Mouse (Mus musculus) intestine, embryonic 14.5 days (tissue): ENCODE results near the gene Olfr1357. TPM values are rescaled to one million over a fixed set of nuclear protein-coding genes. Genes with fewer than 3 reads are reported as not detected.

Source experiments
- ATAC-seq: fragments of 200-750 bp; cut with Nextera tagmentation; replicated peaks from 2 replicates; pipeline ENCODE4 v1.8.0; 2017; ENCODE audit warnings: low read depth, moderate number of reproducible peaks, moderate TSS enrichment, moderate library complexity; ENCODE audit not compliant: low FRiP score, low TSS enrichment
- DNase-seq: peaks from one replicate; pipeline ENCODE4 v3.0.0-alpha.2; 2018; ENCODE audit warnings: low spot score
- H3K27ac ChIP-seq: fragments of 300-500 bp; sonication (generic); 2 replicates; pipeline ENCODE4 v1.5.1; 2014; ENCODE audit warnings: low read depth, mild to moderate bottlenecking, control low read depth
- H3K27me3 ChIP-seq: fragments of 300-500 bp; sonication (generic); replicated peaks from 2 replicates; pipeline ENCODE4 v1.6.1; 2014; ENCODE audit warnings: low read length, control low read depth; ENCODE audit not compliant: control insufficient read depth, insufficient read depth
- H3K36me3 ChIP-seq: fragments of 300-500 bp; sonication (generic); 2 replicates; pipeline ENCODE4 v1.6.1; 2014; ENCODE audit warnings: low read length, control low read depth; ENCODE audit not compliant: control insufficient read depth, insufficient read depth
- H3K4me1 ChIP-seq: fragments of 300-500 bp; sonication (generic); replicated peaks from 2 replicates; pipeline ENCODE4 v1.6.1; 2014; ENCODE audit warnings: low read length, control low read depth, mixed read lengths; ENCODE audit not compliant: control insufficient read depth, insufficient read depth
- H3K4me2 ChIP-seq: fragments of 300-500 bp; sonication (generic); 2 replicates; pipeline ENCODE4 v1.6.1; 2014; ENCODE audit warnings: low read length
- H3K4me3 ChIP-seq: fragments of 300-500 bp; sonication (generic); 2 replicates; pipeline ENCODE4 v1.5.1; 2014; ENCODE audit warnings: low read depth, low read length, control low read depth, mixed read lengths
- H3K9ac ChIP-seq: fragments of 300-500 bp; sonication (generic); 2 replicates; pipeline ENCODE4 v1.6.1; 2014; ENCODE audit warnings: mild to moderate bottlenecking, low read length
- H3K9me3 ChIP-seq: fragments of 300-500 bp; sonication (generic); 2 replicates; pipeline ENCODE4 v1.6.1; 2016; ENCODE audit warnings: low read length, control low read depth; ENCODE audit not compliant: control insufficient read depth
- WGBS: fragments of 180-500 bp; shearing (Covaris S2); extraction: QIAGEN DNeasy Blood & Tissue Kit; methylation state at CpG from one replicate; pipeline ENCODE4 v1.1.7; 2014; 5-methylcytosine and 5-hydroxymethylcytosine counted together
- polyA plus RNA-seq: library from polyadenylated mRNA; unstranded; fragments of >200 nt; fragmentation: Nextera tagmentation; extraction: Ambion mirVana; gene quantifications from 2 replicates; pipeline ENCODE4 v1.2.1, GENCODE M21; 2014

Gene Olfr1357
- polyA plus RNA-seq, 1 experiment from 2014 or later: not detected

DNA sequence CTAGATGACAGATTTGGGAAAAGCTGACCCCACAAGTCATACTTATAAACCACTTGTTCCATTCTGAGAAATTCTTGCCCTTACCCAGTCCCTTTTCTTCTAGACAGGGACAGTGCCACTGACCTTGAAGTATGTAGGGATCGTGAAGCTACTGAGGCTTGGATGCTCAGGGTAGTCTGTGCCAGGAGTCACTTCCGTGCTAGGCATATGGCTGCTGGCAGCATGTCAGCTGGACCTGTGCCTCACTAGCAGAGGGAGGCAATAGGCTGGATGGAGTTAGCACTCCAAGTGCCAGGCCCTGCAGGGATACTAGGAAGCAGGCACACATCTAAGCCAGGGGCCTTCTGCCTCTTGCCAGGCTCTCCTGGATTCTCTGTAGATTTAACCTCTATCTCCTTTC is 42.2 kb downstream of the Olfr1357 start:
- ATAC-seq: no peak
- H3K9ac ChIP-seq: no peak overlapping the region; the same call in 1 of the 2 replicates

DNA sequence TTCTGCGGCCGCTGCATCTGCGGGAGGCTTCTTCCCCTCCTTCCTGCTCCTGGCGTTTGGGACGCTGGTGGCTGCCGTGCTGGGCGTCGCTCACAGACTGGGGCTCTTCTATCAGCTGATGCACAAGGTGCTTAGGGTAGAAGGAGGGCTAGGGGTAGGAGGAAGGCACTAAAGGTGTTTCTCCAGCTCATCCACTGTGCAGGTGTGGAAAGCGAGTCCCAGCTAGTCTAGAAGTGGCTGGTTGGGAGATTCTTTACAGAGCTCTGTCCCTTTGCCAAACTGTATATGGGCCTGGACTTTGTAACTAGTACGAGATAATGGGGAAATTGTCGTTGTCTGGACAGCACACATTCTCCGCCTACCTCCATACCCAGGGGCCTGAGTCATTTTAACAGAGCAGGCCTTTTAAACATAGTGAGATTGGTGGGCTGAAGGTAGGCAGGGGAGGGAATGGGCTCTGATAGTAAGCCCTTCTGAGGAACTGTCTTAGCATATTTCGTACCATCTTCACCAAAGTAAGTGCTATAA is 42.7 kb downstream of the Olfr1357 start:
- Histone ChIP-seq H3K36me3 (peaks cover 32% of the 10 kb centered on the region), H3K4me2 (peak overlapping the region; percentile 56), H3K9ac (peak overlapping the region; percentile 63), H3K27me3 (no peaks in the 10 kb centered on the region), H3K27ac (peak overlapping the region; percentile 96), H3K4me3 (peak overlapping the region; percentile 54), H3K4me1 (peaks cover 7% of the 10 kb centered on the region), H3K9me3 (no peaks in the 10 kb centered on the region)
- WGBS: 9% methylated on average over 13 of the region's 13 CpGs
- no peak for DNase-seq
- ATAC-seq: peak; percentile 53; the same call in 1 of the 2 replicates

More for the DNA sequence above, 42.2 kb downstream of the Olfr1357 start:
- no peak for DNase-seq
- WGBS: 74% methylated on average over 2 of the region's 2 CpGs
- H3K27ac ChIP-seq: peak overlapping the region; percentile 96; the same call in 1 of the 2 replicates
- peaks cover 38% of the 10 kb centered on the region for H3K36me3 ChIP-seq
- H3K4me2 ChIP-seq: peak overlapping the region; percentile 56
- H3K9me3 ChIP-seq: no peaks in the 10 kb centered on the region
- H3K27me3 ChIP-seq: no peaks in the 10 kb centered on the region
- H3K4me3 ChIP-seq: peak overlapping the region; percentile 54
- H3K4me1 ChIP-seq: peaks cover 7% of the 10 kb centered on the region

DNA sequence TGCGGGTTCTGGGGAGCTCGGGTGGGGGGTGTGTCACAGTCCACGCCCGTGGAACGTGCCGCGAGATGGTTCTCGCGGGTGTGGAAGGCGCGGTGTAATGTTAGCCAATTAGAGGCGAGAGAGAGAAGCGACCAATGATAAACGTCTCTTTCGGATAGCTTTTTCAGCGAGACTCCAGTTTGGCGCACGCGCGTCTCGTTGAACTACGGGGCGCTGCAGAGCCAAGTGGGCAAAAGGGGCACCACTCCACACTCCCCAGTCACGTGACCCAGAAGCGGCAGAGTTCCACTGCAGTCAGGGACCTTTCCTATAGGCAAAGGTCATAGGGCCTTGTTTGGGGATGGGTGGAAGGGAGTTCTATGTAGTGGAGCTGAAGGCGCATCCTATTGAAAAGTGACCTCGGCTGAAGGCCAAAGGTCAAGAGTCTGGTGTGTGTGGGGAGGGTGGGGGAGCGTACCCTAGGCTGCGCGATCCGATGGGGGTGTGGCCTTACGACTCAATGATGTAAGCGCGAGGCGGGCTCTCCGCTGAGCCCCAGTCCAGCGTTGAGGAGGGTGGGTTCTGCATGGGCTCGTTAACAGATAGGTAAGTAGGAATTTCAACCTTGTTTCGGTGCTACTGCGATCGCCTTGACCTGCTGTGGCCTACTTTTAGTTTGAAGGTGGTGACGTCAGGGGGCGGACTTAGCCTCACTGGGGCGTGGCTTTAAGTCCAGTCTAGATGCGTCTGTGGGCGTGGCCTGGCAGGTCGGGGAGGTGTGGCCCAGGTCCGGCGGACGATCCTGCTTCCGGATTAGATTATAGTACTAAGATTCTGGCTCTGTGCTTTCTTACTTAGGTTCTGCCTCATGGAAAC is 43.4 kb downstream of the Olfr1357 start, which contains the start of gene Ilvbl:
Ilvbl (plus strand) TSS at position 97 of the 855 bp plus-strand sequence.
- Histone ChIP-seq H3K27ac (peak within 1 kb of the TSS; percentile 96), H3K4me2 (peak within 1 kb of the TSS; percentile 56), H3K27me3 (no peaks in the 10 kb centered on the region), H3K9ac (peak within 1 kb of the TSS; percentile 63), H3K36me3 (peaks cover 29% of the 10 kb centered on the region), H3K4me1 (peaks cover 7% of the 10 kb centered on the region), H3K4me3 (peak within 1 kb of the TSS; percentile 54), H3K9me3 (no peaks in the 10 kb centered on the region)
- peak; percentile 97 for DNase-seq
- under 1% methylated on average over 51 of the region's 51 CpGs for WGBS
- peak; percentile 93 for ATAC-seq

GRCm38 (mm10) chr10:78573226-78573625 is 44.6 kb downstream of the Olfr1357 start:
- H3K9ac ChIP-seq: no peak overlapping the region
- no peak for ATAC-seq
- no peaks in the 10 kb centered on the region for H3K27me3 ChIP-seq
- peaks cover 7% of the 10 kb centered on the region for H3K4me1 ChIP-seq
- no peak overlapping the region for H3K4me2 ChIP-seq
- 77% methylated on average over 3 of the region's 3 CpGs for WGBS
- H3K4me3 ChIP-seq: no peak overlapping the region
- DNase-seq: no peak
- peaks cover 17% of the 10 kb centered on the region for H3K36me3 ChIP-seq
- H3K9me3 ChIP-seq: no peaks in the 10 kb centered on the region
- no peak overlapping the region for H3K27ac ChIP-seq

GRCm38 (mm10) chr10:78570897-78571296 is 47.0 kb downstream of the Olfr1357 start:
- no peak for DNase-seq

DNA sequence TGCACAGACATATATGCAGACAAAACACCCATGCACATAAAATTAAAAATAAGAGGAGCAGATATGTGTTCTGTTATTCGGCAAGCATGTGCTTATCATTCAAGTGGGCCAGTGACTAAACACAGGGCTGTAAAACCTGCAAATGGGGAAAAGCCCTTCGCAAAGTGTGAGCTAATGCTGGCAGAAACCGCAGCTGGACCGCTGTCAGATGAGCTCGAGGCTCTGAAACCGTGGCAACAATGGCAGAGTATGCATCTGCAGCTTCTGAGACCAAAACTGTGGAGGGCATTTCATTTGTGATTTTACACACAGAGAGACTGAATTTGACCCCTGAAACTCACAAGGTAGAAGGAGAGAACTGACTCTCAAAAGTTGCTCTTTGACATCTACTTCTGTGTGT is 47.5 kb downstream of the Olfr1357 start:
- H3K27ac ChIP-seq: no peak overlapping the region
- no peak overlapping the region for H3K4me3 ChIP-seq
- H3K4me2 ChIP-seq: no peak overlapping the region
- H3K9me3 ChIP-seq: no peaks in the 10 kb centered on the region
- WGBS: 63% methylated on average over 6 of the region's 6 CpGs
- no peaks in the 10 kb centered on the region for H3K36me3 ChIP-seq
- H3K4me1 ChIP-seq: peaks cover 3% of the 10 kb centered on the region; the same call in 1 of the 2 replicates
- no peak for ATAC-seq
- DNase-seq: no peak
- no peak overlapping the region for H3K9ac ChIP-seq
- no peaks in the 10 kb centered on the region for H3K27me3 ChIP-seq

More at GRCm38 (mm10) chr10:78570897-78571296, 47.0 kb downstream of the Olfr1357 start:
- no peak overlapping the region for H3K9ac ChIP-seq
- ATAC-seq: no peak
- H3K4me2 ChIP-seq: no peak overlapping the region
- no peak overlapping the region for H3K27ac ChIP-seq
- H3K9me3 ChIP-seq: no peaks in the 10 kb centered on the region
- peaks cover 7% of the 10 kb centered on the region for H3K4me1 ChIP-seq
- H3K27me3 ChIP-seq: no peaks in the 10 kb centered on the region
- H3K4me3 ChIP-seq: no peak overlapping the region
- H3K36me3 ChIP-seq: no peaks in the 10 kb centered on the region
- WGBS: 65% methylated on average over 2 of the region's 2 CpGs

- Histone ChIP-seq H3K9ac (no peak overlapping the region), H3K4me3 (no peak overlapping the region), H3K27ac (no peak overlapping the region), H3K9me3 (no peaks in the 10 kb centered on the region), H3K4me2 (no peak overlapping the region), H3K4me1 (no peaks in the 10 kb centered on the region), H3K36me3 (no peaks in the 10 kb centered on the region), H3K27me3 (no peaks in the 10 kb centered on the region)
- ATAC-seq: no peak
- 53% methylated on average over 3 of the region's 3 CpGs for WGBS
- no peak for DNase-seq
These were observed 48.2 kb downstream of the Olfr1357 start for GRCm38 (mm10) chr10:78569686-78570085.

DNA sequence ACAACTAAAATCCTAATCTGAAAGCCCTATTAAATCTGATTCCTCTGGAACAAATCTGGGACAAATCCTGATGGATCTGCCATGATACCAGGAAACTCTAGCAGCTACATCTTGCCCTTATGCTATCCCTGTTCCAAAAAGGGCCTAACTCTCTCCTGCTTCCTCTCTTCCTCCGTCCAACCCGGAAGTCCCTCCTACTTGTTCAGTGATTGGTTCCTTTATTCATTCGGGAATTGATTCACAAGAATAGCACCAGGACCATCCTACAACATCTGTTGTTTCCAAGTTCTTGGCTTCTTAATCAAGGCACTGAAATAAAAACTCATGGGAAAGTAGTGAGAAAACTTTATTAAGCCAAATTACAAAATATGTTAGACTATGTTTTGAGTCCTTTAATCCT is 48.7 kb downstream of the Olfr1357 start:
- Histone ChIP-seq H3K27me3 (no peaks in the 10 kb centered on the region), H3K4me3 (no peak overlapping the region), H3K36me3 (no peaks in the 10 kb centered on the region), H3K9me3 (no peaks in the 10 kb centered on the region), H3K4me1 (no peaks in the 10 kb centered on the region), H3K4me2 (no peak overlapping the region), H3K9ac (no peak overlapping the region), H3K27ac (no peak overlapping the region)
- DNase-seq: no peak
- WGBS: 84% methylated on average over 3 of the region's 3 CpGs
- no peak for ATAC-seq
